Mouse (Mus musculus) cortical plate, adult 2 months (tissue): ENCODE measurements at regions not wholly inside any gene's neighbourhood (a gene's known extent, or its start where the extent isn't known, plus 50 kb on each side); places are given as distances from the start of the nearest gene placed in this dataset.

Experiments
- CTCF ChIP-seq: fragments of 200-500 bp; IDR thresholded peaks from 2 replicates; pipeline ENCODE4 v1.5.1; 2011; ENCODE audit warnings: mild to moderate bottlenecking, control low read depth, low read length; ENCODE audit not compliant: insufficient read depth; ENCODE audit errors: extremely low read depth
- POLR2A ChIP-seq: fragments of 200-500 bp; IDR thresholded peaks from 2 replicates; pipeline ENCODE4 v1.6.1; 2011; ENCODE audit warnings: mild to moderate bottlenecking, low read length, control low read depth; ENCODE audit not compliant: insufficient read depth; ENCODE audit errors: extremely low read depth

DNA sequence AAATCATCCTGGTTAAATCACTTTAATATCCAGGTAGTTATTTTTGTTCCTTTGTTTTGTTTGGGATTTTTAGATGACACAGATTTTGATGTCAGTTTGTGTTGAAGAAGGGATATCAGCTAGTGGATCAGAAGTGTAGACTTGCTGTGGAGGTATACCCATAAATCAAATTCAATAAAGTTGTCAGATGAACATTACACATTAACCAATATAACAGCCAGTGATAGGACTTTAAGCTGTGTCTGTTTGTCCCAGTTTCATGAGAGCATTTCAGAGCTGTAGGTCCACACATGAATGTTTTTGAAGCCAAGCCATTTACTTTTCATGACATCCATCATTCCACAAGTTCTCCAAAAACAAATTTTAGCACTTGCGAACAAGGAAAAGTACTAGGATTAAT, 1037.7 kb upstream of the Cited2 start:
- TF ChIP-seq CTCF (no peak), POLR2A (no peak)
